8 mouse cellular contexts compared by ENCODE assay signal in genomic region chr3:89378394-89379067, GRCm38 (mm10). TPM values are rescaled to one million over a fixed set of nuclear protein-coding genes. Genes with fewer than 3 reads are reported as not detected.
A peak's percentile ranks its signal among the peaks of the same experiment; 100 is the strongest.
DNase-seq lines count a peak whose midpoint lies in the region; ATAC-seq and TF ChIP-seq lines count a peak whose summit lies in the region.

No protein-coding gene starts in this region.

- peak; percentile 83 for DNase-seq in CD4-positive helper T cell, adult 2 months (ENCODE audit: low read depth, low spot score)
- peak; percentile 70 for DNase-seq in adrenal gland, postnatal 25 days
- peak; percentile 84 to 85 for DNase-seq in heart, adult 2 months
- DNase-seq in kidney, adult 18-20 months, result peak; percentile 78
- peak; percentile 46 for DNase-seq in liver, embryonic 13.5 days
- peak; percentile 90 for DNase-seq in neural tube, embryonic 11.5 days (ENCODE audit: low spot score)
- peak; percentile 96 for DNase-seq in stomach, postnatal 0 days (ENCODE audit: low spot score)

- H3K4me3 ChIP-seq in embryonic facial prominence, embryonic 13.5 days, result peak overlapping the region; percentile 55
- peak overlapping the region; percentile 51 for H3K4me3 ChIP-seq in heart, adult 2 months
- peak overlapping the region; percentile 45 for H3K4me3 ChIP-seq in liver, embryonic 13.5 days (replicated peaks)
- peak overlapping the region; percentile 43 for H3K4me3 ChIP-seq in neural tube, embryonic 11.5 days (ENCODE audit: low read depth, low read length)
- H3K4me3 ChIP-seq in stomach, postnatal 0 days (ENCODE audit: low read depth, low read length), result peak overlapping the region; percentile 41

- no peaks in the 10 kb centered on the region for H3K79me2 ChIP-seq in heart, adult 2 months (replicated peaks; ENCODE audit: control insufficient read depth, insufficient read depth, low read length)

- H3K9ac ChIP-seq in embryonic facial prominence, embryonic 13.5 days, result peak overlapping the region; percentile 75
- H3K9ac ChIP-seq in heart, adult 2 months (ENCODE audit: low read depth, low read length), result peak overlapping the region; percentile 77
- H3K9ac ChIP-seq in liver, embryonic 13.5 days, result peak overlapping the region; percentile 54
- peak overlapping the region; percentile 71 for H3K9ac ChIP-seq in neural tube, embryonic 11.5 days (ENCODE audit: low read length)
- peak overlapping the region; percentile 52 for H3K9ac ChIP-seq in stomach, postnatal 0 days (ENCODE audit: low read length)

- no peak for TF ChIP-seq POLR2A in heart, adult 2 months (IDR thresholded peaks at IDR 0.05; ENCODE audit: insufficient read depth, low read depth, low read length)

- H3K9me3 ChIP-seq in embryonic facial prominence, embryonic 13.5 days, result no peaks in the 10 kb centered on the region
- no peaks in the 10 kb centered on the region for H3K9me3 ChIP-seq in liver, embryonic 13.5 days (replicated peaks)
- no peaks in the 10 kb centered on the region for H3K9me3 ChIP-seq in neural tube, embryonic 11.5 days (ENCODE audit: control insufficient read depth, low read length)
- H3K9me3 ChIP-seq in stomach, postnatal 0 days (ENCODE audit: control insufficient read depth, low read length), result no peaks in the 10 kb centered on the region

- TF ChIP-seq CTCF in heart, adult 2 months (IDR thresholded peaks at IDR 0.05), result peak; percentile 99
- TF ChIP-seq CTCF in stomach, postnatal 0 days (IDR thresholded peaks at IDR 0.05; ENCODE audit: low read depth), result peak; percentile 94

- intact Hi-C loops in heart, adult 2 months (cut with DNase I), result loop anchor here (1.0 kb wide), 1 partner anchor 107 kb away; no protein-coding TSS in a partner anchor

- peaks cover 5% of the 10 kb centered on the region; the same call in 1 of the 2 replicates for H3K36me3 ChIP-seq in embryonic facial prominence, embryonic 13.5 days
- no peaks in the 10 kb centered on the region for H3K36me3 ChIP-seq in heart, adult 2 months (ENCODE audit: control insufficient read depth, insufficient read depth, low read length)
- peaks cover 20% of the 10 kb centered on the region for H3K36me3 ChIP-seq in liver, embryonic 13.5 days
- no peaks in the 10 kb centered on the region for H3K36me3 ChIP-seq in neural tube, embryonic 11.5 days (ENCODE audit: control insufficient read depth, insufficient read depth, low read length)
- peaks cover 7% of the 10 kb centered on the region for H3K36me3 ChIP-seq in stomach, postnatal 0 days (ENCODE audit: control insufficient read depth, insufficient read depth, low read length)

- H3K27ac ChIP-seq in embryonic facial prominence, embryonic 13.5 days, result peak overlapping the region; percentile 51
- H3K27ac ChIP-seq in heart, adult 2 months, result peak overlapping the region; percentile 67
- H3K27ac ChIP-seq in liver, embryonic 13.5 days, result no peak overlapping the region; the same call in 1 of the 2 replicates
- peak overlapping the region; percentile 14; the same call in 1 of the 2 replicates for H3K27ac ChIP-seq in neural tube, embryonic 11.5 days (ENCODE audit: low read depth, low read length)
- peak overlapping the region; percentile 80 for H3K27ac ChIP-seq in stomach, postnatal 0 days (replicated peaks)

- H3K4me1 ChIP-seq in embryonic facial prominence, embryonic 13.5 days, result peaks cover 14% of the 10 kb centered on the region
- 0 out of 2 replicates have a peak, but pooled peaks cover 1% of the 10 kb centered on the region for H3K4me1 ChIP-seq in heart, adult 2 months (ENCODE audit: control insufficient read depth, insufficient read depth, low read length)
- H3K4me1 ChIP-seq in liver, embryonic 13.5 days (replicated peaks), result peaks cover 26% of the 10 kb centered on the region
- no peaks in the 10 kb centered on the region for H3K4me1 ChIP-seq in neural tube, embryonic 11.5 days (ENCODE audit: control insufficient read depth, insufficient read depth, low read length)
- peaks cover 4% of the 10 kb centered on the region for H3K4me1 ChIP-seq in stomach, postnatal 0 days (replicated peaks; ENCODE audit: control insufficient read depth, insufficient read depth)

- peak; percentile 78 for ATAC-seq in embryonic facial prominence, embryonic 13.5 days (ENCODE audit: insufficient number of reproducible peaks, insufficient read depth, low FRiP score, low TSS enrichment, low read depth)
- ATAC-seq in liver, embryonic 13.5 days (ENCODE audit: low read depth), result peak; percentile 72
- ATAC-seq in neural tube, embryonic 11.5 days (ENCODE audit: insufficient read depth, low FRiP score, low TSS enrichment), result peak; percentile 87
- peak; percentile 96 for ATAC-seq in stomach, postnatal 0 days (ENCODE audit: low FRiP score, low TSS enrichment)

- H3K27me3 ChIP-seq in embryonic facial prominence, embryonic 13.5 days, result no peaks in the 10 kb centered on the region
- H3K27me3 ChIP-seq in heart, adult 2 months (ENCODE audit: control insufficient read depth, insufficient read depth, low read length), result no peaks in the 10 kb centered on the region
- H3K27me3 ChIP-seq in liver, embryonic 13.5 days, result no peaks in the 10 kb centered on the region
- no peaks in the 10 kb centered on the region for H3K27me3 ChIP-seq in neural tube, embryonic 11.5 days (ENCODE audit: control insufficient read depth, insufficient read depth, low read length)
- H3K27me3 ChIP-seq in stomach, postnatal 0 days (ENCODE audit: control insufficient read depth, insufficient read depth, low read length), result no peaks in the 10 kb centered on the region

- TF ChIP-seq EP300 in heart, adult 2 months (IDR thresholded peaks at IDR 0.05; ENCODE audit: insufficient read depth, low read depth, low read length), result peak; percentile 29; the same call in 1 of the 2 replicates
- peak; percentile 96 for TF ChIP-seq EP300 in stomach, postnatal 0 days (optimal IDR thresholded peaks at IDR 0.05)

- WGBS in embryonic facial prominence, embryonic 13.5 days, result under 1% methylated on average over 28 of the region's 29 CpGs
- WGBS in heart, adult 2 months, result 4% methylated on average over 29 of the region's 29 CpGs
- 6% methylated on average over 24 of the region's 29 CpGs for WGBS in liver, embryonic 13.5 days (ENCODE audit: insufficient replicate concordance)
- 1% methylated on average over 23 of the region's 29 CpGs for WGBS in neural tube, embryonic 11.5 days
- 2% methylated on average over 28 of the region's 29 CpGs for WGBS in stomach, postnatal 0 days

- H3K4me2 ChIP-seq in embryonic facial prominence, embryonic 13.5 days, result peak overlapping the region; percentile 71
- peak overlapping the region; percentile 66 for H3K4me2 ChIP-seq in liver, embryonic 13.5 days
- peak overlapping the region; percentile 68 for H3K4me2 ChIP-seq in neural tube, embryonic 11.5 days (ENCODE audit: low read depth)
- peak overlapping the region; percentile 52 for H3K4me2 ChIP-seq in stomach, postnatal 0 days (replicated peaks; ENCODE audit: low read depth)

RNA-seq across cellular contexts. Expression of gene Dcst1, which starts 13.5 kb away (rescaled TPM):
- 0.55 TPM in 1 of 2 replicates, not detected in the other for total RNA-seq in adrenal gland, postnatal 25 days (2021)
- polyA plus RNA-seq in embryonic facial prominence, embryonic 13.5 days (2015; fragmentation: Nextera tagmentation; extraction: Ambion mirVana), result 0.44 and 0.85 TPM in 2 replicates
- not detected for total RNA-seq in heart, adult 2 months (2021)
- polyA plus RNA-seq in heart, adult 2 months (2012; rRNA removed), result 0.18 and 0.23 TPM in 2 replicates
- polyA plus RNA-seq in liver, embryonic 13.5 days (2015; fragmentation: Nextera tagmentation; extraction: Ambion mirVana), result not detected in 2 replicates
- 0.31 and 0.41 TPM in 2 replicates for polyA plus RNA-seq in neural tube, embryonic 11.5 days (2014; fragmentation: Nextera tagmentation; extraction: Ambion mirVana)
- 0.29 and 0.36 TPM in 2 replicates for polyA plus RNA-seq in stomach, postnatal 0 days (2015; fragmentation: Nextera tagmentation; extraction: Ambion mirVana)

RNA-seq across cellular contexts. Expression of gene Zbtb7b, which starts 16.0 kb away (rescaled TPM):
- 98.2 and 110 TPM in 2 replicates for total RNA-seq in adrenal gland, postnatal 25 days (2021)
- 1.7 and 2.1 TPM in 2 replicates for polyA plus RNA-seq in embryonic facial prominence, embryonic 13.5 days (2015; fragmentation: Nextera tagmentation; extraction: Ambion mirVana)
- total RNA-seq in heart, adult 2 months (2021), result 10 to 100 TPM; 20.5 to 23.4 TPM
- polyA plus RNA-seq in heart, adult 2 months (2012; rRNA removed), result 21.5 and 21.9 TPM in 2 replicates
- polyA plus RNA-seq in liver, embryonic 13.5 days (2015; fragmentation: Nextera tagmentation; extraction: Ambion mirVana), result 0.97 and 1.8 TPM in 2 replicates
- polyA plus RNA-seq in neural tube, embryonic 11.5 days (2014; fragmentation: Nextera tagmentation; extraction: Ambion mirVana), result 0.25 and 0.54 TPM in 2 replicates
- polyA plus RNA-seq in stomach, postnatal 0 days (2015; fragmentation: Nextera tagmentation; extraction: Ambion mirVana), result 7.9 and 9.1 TPM in 2 replicates

RNA-seq across cellular contexts. Expression of gene Dcst2, which starts 16.8 kb away (rescaled TPM):
- total RNA-seq in adrenal gland, postnatal 25 days (2021), result 0.38 and 0.76 TPM in 2 replicates
- 0.18 and 0.38 TPM in 2 replicates for polyA plus RNA-seq in embryonic facial prominence, embryonic 13.5 days (2015; fragmentation: Nextera tagmentation; extraction: Ambion mirVana)
- not detected for total RNA-seq in heart, adult 2 months (2021)
- 0.09 and 0.35 TPM in 2 replicates for polyA plus RNA-seq in heart, adult 2 months (2012; rRNA removed)
- polyA plus RNA-seq in liver, embryonic 13.5 days (2015; fragmentation: Nextera tagmentation; extraction: Ambion mirVana), result 0.07 and 0.08 TPM in 2 replicates
- 0.20 TPM in 1 of 2 replicates, not detected in the other for polyA plus RNA-seq in neural tube, embryonic 11.5 days (2014; fragmentation: Nextera tagmentation; extraction: Ambion mirVana)
- polyA plus RNA-seq in stomach, postnatal 0 days (2015; fragmentation: Nextera tagmentation; extraction: Ambion mirVana), result 0.33 and 0.41 TPM in 2 replicates

RNA-seq across cellular contexts. Expression of gene Lenep, which starts 24.1 kb away (rescaled TPM):
- total RNA-seq in adrenal gland, postnatal 25 days (2021), result 3.1 TPM in 1 of 2 replicates, not detected in the other
- not detected in 2 replicates for polyA plus RNA-seq in embryonic facial prominence, embryonic 13.5 days (2015; fragmentation: Nextera tagmentation; extraction: Ambion mirVana)
- not detected for total RNA-seq in heart, adult 2 months (2021)
- polyA plus RNA-seq in heart, adult 2 months (2012; rRNA removed), result 2.1 and 5.4 TPM in 2 replicates
- not detected in 2 replicates for polyA plus RNA-seq in liver, embryonic 13.5 days (2015; fragmentation: Nextera tagmentation; extraction: Ambion mirVana)
- polyA plus RNA-seq in neural tube, embryonic 11.5 days (2014; fragmentation: Nextera tagmentation; extraction: Ambion mirVana), result 0.13 and 0.73 TPM in 2 replicates
- not detected in 2 replicates for polyA plus RNA-seq in stomach, postnatal 0 days (2015; fragmentation: Nextera tagmentation; extraction: Ambion mirVana)

RNA-seq across cellular contexts. Expression of gene Adam15, which starts 28.7 kb away (rescaled TPM):
- total RNA-seq in adrenal gland, postnatal 25 days (2021), result 50.4 and 65.1 TPM in 2 replicates
- 50.8 and 52.6 TPM in 2 replicates for polyA plus RNA-seq in embryonic facial prominence, embryonic 13.5 days (2015; fragmentation: Nextera tagmentation; extraction: Ambion mirVana)
- 10 to 100 TPM; 56.8 to 59.2 TPM for total RNA-seq in heart, adult 2 months (2021)
- 95.6 and 95.7 TPM in 2 replicates for polyA plus RNA-seq in heart, adult 2 months (2012; rRNA removed)
- polyA plus RNA-seq in liver, embryonic 13.5 days (2015; fragmentation: Nextera tagmentation; extraction: Ambion mirVana), result 9.5 and 9.6 TPM in 2 replicates
- polyA plus RNA-seq in neural tube, embryonic 11.5 days (2014; fragmentation: Nextera tagmentation; extraction: Ambion mirVana), result 16.3 and 18.3 TPM in 2 replicates
- 43.0 and 44.8 TPM in 2 replicates for polyA plus RNA-seq in stomach, postnatal 0 days (2015; fragmentation: Nextera tagmentation; extraction: Ambion mirVana)

Comparison
In these comparisons a context has a peak if more than half of its experiments do, and no peak if none do; other contexts are left out.
1. DNase-seq: peak in every context shown above with its lines; median percentile 96 in stomach, postnatal 0 days; 90 in neural tube, embryonic 11.5 days; 84 in heart, adult 2 months; 83 in CD4-positive helper T cell, adult 2 months; 78 in kidney, adult 18-20 months; 70 in adrenal gland, postnatal 25 days; 46 in liver, embryonic 13.5 days.